Mouse (Mus musculus) heart, adult 8-10 months (tissue): ENCODE measurements around the gene Rere. TPM values are rescaled to one million over a fixed set of nuclear protein-coding genes. Genes with fewer than 3 reads are reported as not detected.
"Not testable (repeated sequence)": the region's sequence is repeated elsewhere in the genome, so short reads cannot be mapped to it uniquely, and the experiment has no call there.

Experiments
- DNase-seq: peaks from one replicate; pipeline ENCODE4 v3.0.0; 2022; ENCODE audit warnings: low spot score
- total RNA-seq, 4 experiments: library from RNA; stranded (reverse); gene quantifications; 2 replicates each; pipeline ENCODE4 v1.2.4; 2022

The Rere gene
- total RNA-seq, 4 experiments from 2014 or later, result 34.8 to 57.6 (median 51.3) TPM

DNA sequence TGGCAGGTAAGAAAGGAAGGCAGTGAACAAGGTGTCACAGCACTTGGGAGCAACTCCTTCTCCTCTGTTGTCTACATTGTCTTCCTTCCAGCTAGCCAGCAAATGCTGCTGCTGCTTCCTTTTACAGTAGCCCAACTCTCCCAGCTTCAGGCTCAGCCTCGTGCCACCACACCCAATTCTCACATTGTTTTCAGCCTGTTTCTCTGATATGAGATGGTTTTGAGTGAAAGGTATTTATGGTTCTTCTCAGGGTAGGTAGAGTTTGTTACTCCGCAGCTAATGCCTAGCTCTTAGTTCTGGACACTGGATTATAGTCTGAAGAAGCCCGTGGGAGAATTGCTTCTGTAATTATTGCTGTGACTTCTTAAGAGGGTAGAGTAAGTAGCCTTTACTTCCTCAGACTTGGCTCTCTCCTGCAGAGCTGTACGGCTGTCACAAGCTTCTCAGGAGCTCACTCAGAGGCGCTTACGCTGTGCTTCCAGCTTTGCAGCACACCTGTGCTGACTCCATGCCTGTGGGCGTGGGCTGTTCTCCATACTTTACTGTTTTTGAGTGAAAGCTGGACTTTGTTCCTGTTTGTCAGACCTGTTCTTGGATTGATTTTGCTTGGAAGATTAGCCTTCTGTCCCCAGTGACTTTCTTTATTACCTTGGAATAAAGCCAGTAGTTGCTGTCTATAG, 212.0 kb downstream of the Rere start:
- no peak for DNase-seq

DNA sequence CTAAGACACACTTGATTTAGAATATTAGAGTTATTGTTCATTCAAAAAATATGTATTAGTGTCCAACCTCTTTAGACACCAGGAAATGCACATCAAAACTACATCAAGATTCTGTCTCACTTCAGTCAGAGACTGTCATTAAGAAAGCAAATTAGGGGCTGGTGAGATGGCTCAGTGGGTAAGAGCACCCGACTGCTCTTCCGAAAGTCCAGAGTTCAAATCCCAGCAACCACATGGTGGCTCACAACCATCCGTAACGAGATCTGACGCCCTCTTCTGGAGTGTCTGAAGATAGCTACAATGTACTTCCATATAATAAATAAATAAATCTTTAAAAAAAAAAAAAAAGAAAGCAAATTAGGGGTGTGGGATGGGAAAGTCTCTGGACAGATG, 212.5 kb downstream of the Rere start:
- not testable (repeated sequence) for DNase-seq

- DNase-seq, result no peak
Observed at GRCm38 (mm10) chr4:150495568-150495967, 214.1 kb downstream of the Rere start.

GRCm38 (mm10) chr4:150504304-150505021, 223.0 kb downstream of the Rere start:
- no peak for DNase-seq

- DNase-seq, result no peak
Observed at GRCm38 (mm10) chr4:150509026-150509712, 227.7 kb downstream of the Rere start.

GRCm38 (mm10) chr4:150510036-150510435, 228.6 kb downstream of the Rere start:
- no peak for DNase-seq

- not testable (repeated sequence) for DNase-seq
Observed at GRCm38 (mm10) chr4:150513387-150513786, 231.9 kb downstream of the Rere start.

GRCm38 (mm10) chr4:150516201-150516600, 234.8 kb downstream of the Rere start:
- no peak for DNase-seq

GRCm38 (mm10) chr4:150517381-150517780, 235.9 kb downstream of the Rere start:
- no peak for DNase-seq

GRCm38 (mm10) chr4:150518826-150519225, 237.4 kb downstream of the Rere start:
- no peak for DNase-seq

DNA sequence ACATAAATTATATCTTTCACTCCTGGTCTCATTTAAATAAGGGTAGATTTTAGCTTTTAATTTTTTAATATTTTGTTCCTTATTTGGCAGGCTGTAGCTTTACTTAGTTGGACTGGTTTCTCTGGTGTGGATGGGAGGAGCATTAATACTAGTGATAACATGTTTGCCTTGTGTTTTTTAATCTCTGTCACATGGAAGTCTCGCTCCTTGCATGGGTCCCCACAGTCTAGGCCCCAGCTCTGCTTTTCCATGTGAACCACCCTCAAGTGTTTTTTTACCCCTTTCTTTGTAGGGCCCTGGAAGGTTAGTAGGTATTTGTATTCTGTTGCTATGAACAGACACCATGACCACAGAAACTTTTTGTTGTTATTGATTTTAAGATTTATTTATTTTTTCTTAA, 238.6 kb downstream of the Rere start:
- DNase-seq, result no peak

GRCm38 (mm10) chr4:150522425-150522824, 241.0 kb downstream of the Rere start:
- no peak for DNase-seq

GRCm38 (mm10) chr4:150523351-150523750, 241.9 kb downstream of the Rere start:
- DNase-seq, result no peak

- no peak for DNase-seq
Observed at GRCm38 (mm10) chr4:150526269-150526668, 244.8 kb downstream of the Rere start.

DNA sequence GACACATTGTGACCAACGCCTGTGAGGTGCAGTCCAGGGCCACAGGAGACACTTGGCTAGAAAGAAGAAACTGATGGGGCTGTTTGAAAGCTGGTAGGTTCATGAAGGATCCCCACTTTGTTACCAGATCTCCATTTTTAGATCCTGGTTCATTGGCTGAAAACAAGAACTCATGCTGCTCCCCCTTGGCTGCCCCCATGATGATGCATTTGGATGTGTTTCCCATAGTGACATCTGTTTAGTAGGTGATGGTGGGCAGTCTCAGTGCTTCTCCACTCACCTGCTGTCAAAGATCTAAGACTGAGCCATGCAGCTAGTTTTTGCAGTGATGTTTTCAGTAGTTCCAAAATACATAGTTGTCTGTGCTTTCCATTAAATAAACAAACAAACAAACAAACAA, 247.0 kb downstream of the Rere start:
- no peak for DNase-seq

DNA sequence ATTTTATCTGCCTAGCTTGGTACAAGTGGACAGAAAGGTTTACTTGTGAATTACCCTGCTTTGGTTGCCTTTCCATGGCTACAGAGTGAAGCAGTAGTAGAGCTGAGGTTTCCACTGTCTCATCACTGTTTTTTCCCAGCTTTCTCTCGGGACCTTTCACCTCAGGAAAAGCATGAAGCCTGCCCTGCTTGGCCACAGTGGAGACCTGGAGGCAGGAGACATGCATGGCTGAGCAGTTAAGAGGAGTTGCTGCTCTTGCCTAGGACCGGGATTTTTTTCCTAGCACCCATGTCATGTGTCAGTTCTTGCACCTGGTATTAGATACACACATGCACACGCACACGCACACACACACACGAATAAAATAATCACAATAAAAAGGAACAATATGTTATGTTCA, 247.4 kb downstream of the Rere start:
- DNase-seq, result no peak

DNA sequence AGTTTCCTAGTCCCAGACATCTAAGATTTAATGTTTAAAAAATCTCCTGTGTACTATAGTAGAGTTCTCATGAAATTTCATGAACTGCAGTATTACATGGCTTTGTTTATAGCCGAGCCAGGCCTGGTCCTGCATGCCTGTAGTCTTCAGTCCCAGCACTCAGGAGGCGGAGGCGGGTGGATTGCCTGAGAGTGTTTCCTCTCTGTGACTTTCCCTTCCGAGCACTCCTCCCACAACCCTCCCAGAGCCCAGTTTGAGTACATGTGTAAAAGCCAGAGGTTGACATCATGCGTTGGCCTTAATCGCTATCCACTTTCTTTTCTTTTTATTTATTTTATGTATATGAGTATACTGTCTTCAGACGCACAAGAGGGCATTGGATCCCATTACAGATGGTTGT, 250.4 kb downstream of the Rere start:
- no peak for DNase-seq

GRCm38 (mm10) chr4:150536821-150537510, 255.5 kb downstream of the Rere start:
- no peak for DNase-seq

DNA sequence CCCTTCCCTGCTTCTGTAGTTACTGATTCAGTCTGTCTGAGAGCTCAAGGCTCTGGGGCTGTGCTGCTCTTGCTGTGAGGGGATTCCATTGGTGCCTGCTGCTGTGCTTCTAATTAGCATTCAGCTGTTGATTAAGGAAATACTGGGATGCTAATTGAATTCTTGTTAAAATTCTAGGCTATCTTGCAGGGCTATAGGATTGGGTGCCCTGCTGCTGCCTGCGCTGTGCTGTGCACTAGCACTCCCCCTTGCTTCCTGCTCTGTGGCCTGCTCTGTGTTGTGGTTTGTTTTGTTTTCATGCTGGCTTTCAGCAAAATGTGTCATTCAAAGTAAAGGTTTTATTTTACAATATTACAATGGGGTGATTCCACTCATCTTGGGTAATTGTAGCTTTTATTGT, 258.4 kb downstream of the Rere start:
- no peak for DNase-seq

DNA sequence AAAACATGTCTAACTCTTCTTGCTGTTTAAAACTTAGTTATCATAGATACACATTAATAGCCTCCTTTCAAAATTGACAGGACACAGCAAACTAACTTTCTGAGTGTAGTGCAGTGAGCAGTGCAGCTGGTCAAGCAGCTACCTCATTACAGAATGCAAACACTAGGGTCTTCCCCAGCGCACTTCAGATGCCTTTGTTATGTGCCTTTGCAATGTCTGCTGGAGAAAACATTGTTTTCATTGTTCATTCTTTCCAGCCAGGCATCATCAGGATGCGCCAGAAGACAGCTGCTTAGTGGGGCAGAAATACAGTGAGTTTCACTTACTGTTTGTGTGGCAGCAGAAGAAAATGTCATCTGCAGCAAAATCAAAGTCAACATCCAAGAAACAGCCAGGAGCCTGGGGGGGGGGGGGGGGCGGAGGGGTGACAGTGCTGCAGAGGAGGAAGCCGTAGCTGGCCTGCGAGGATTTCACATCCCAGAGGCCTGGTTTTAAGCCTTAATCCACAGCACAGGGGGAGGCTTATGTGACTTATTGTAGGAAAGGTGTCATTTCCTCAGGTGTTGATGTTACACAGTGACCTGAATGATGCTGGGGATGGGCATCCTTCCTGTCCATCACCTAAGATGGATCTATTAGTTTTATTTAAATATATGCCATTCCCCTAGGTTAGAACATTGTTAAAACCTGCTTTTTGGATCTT, 259.1 kb downstream of the Rere start:
- no peak for DNase-seq

GRCm38 (mm10) chr4:150544231-150544630, 262.8 kb downstream of the Rere start:
- no peak for DNase-seq
